Mouse (Mus musculus) ES-Bruce4 (cell line): ENCODE measurements around the gene Dync1li1. TPM values are rescaled to one million over a fixed set of nuclear protein-coding genes. Genes with fewer than 3 reads are reported as not detected.
"Not testable (repeated sequence)": the region's sequence is repeated elsewhere in the genome, so short reads cannot be mapped to it uniquely, and the experiment has no call there.

Experiments used
- H3K27ac ChIP-seq: 2 replicates; pipeline ENCODE4 v1.5.1; 2012; ENCODE audit warnings: low read length, inconsistent platforms; ENCODE audit not compliant: insufficient read depth
- H3K27me3 ChIP-seq: 2 replicates; pipeline ENCODE4 v1.6.1; 2012; ENCODE audit warnings: mild to moderate bottlenecking, low read length, inconsistent platforms; ENCODE audit not compliant: control insufficient read depth, poor library complexity, insufficient read depth, severe bottlenecking
- H3K36me3 ChIP-seq: 2 replicates; pipeline ENCODE4 v1.6.1; 2012; ENCODE audit warnings: inconsistent platforms, mild to moderate bottlenecking, low read length, moderate library complexity; ENCODE audit not compliant: control insufficient read depth, poor library complexity, insufficient read depth, severe bottlenecking
- H3K4me1 ChIP-seq: one replicate; pipeline ENCODE4 v1.8.1; 2011; ENCODE audit warnings: low read length; ENCODE audit not compliant: control insufficient read depth, insufficient read depth
- H3K4me3 ChIP-seq: 2 replicates; pipeline ENCODE4 v1.5.1; 2011; ENCODE audit warnings: low read depth, mild to moderate bottlenecking, low read length
- H3K9ac ChIP-seq: 2 replicates; pipeline ENCODE4 v1.6.1; 2012; ENCODE audit warnings: low read depth, mild to moderate bottlenecking, inconsistent platforms; ENCODE audit not compliant: poor library complexity, severe bottlenecking
- H3K9me3 ChIP-seq: replicated peaks from 2 replicates; pipeline ENCODE4 v1.6.1; 2012; ENCODE audit warnings: mild to moderate bottlenecking, low read length, inconsistent platforms; ENCODE audit not compliant: control insufficient read depth, poor library complexity, insufficient read depth, severe bottlenecking
- CTCF ChIP-seq: IDR thresholded peaks from one replicate; pipeline ENCODE4 v1.8.1; 2011; ENCODE audit warnings: low read depth, low read length
- EP300 ChIP-seq: IDR thresholded peaks from 2 replicates; pipeline ENCODE4 v1.6.1; 2011; ENCODE audit warnings: low read depth, low read length; ENCODE audit not compliant: insufficient read depth
- POLR2A ChIP-seq: IDR thresholded peaks from one replicate; pipeline ENCODE4 v1.8.1; 2011; ENCODE audit warnings: low read length; ENCODE audit not compliant: insufficient read depth
- polyA plus RNA-seq: library from polyadenylated mRNA; stranded (reverse); fragments of >200 nt; gene quantifications from 2 replicates; pipeline ENCODE4 v1.2.4, GENCODE M21; 2011; ENCODE audit warnings: low read depth; ENCODE audit not compliant: missing spikeins, insufficient read depth, insufficient read length

Gene Dync1li1
- polyA plus RNA-seq, 1 experiment: 73.8 TPM

GRCm38 (mm10) chr9:114691112-114691511 lies 2.5 kb downstream of the Dync1li1 start:
- peaks cover 10% of the 10 kb centered on the region for H3K36me3 ChIP-seq
- no peak overlapping the region for H3K27ac ChIP-seq
- peaks cover 2% of the 10 kb centered on the region for H3K4me1 ChIP-seq
- H3K9ac ChIP-seq: no peak overlapping the region
- no peaks in the 10 kb centered on the region for H3K9me3 ChIP-seq
- no peaks in the 10 kb centered on the region for H3K27me3 ChIP-seq
- TF ChIP-seq POLR2A: no peak
- no peak for TF ChIP-seq EP300
- no peak for TF ChIP-seq CTCF
- no peak overlapping the region for H3K4me3 ChIP-seq

GRCm38 (mm10) chr9:114695662-114696061 lies 7.1 kb downstream of the Dync1li1 start:
- not testable (repeated sequence) for H3K9ac ChIP-seq, H3K9me3 ChIP-seq, H3K27ac ChIP-seq, H3K4me3 ChIP-seq, H3K27me3 ChIP-seq
- Histone ChIP-seq H3K36me3 (peaks cover 17% of the 10 kb centered on the region), H3K4me1 (peaks cover 11% of the 10 kb centered on the region)

GRCm38 (mm10) chr9:114697072-114697471 lies 8.5 kb downstream of the Dync1li1 start:
- H3K4me3 ChIP-seq: no peak overlapping the region
- H3K36me3 ChIP-seq: peaks cover 17% of the 10 kb centered on the region
- no peak overlapping the region for H3K9ac ChIP-seq
- H3K9me3 ChIP-seq: no peaks in the 10 kb centered on the region
- H3K27ac ChIP-seq: no peak overlapping the region
- no peaks in the 10 kb centered on the region for H3K27me3 ChIP-seq
- TF ChIP-seq CTCF: no peak
- H3K4me1 ChIP-seq: peaks cover 11% of the 10 kb centered on the region

GRCm38 (mm10) chr9:114697926-114698325 lies 9.3 kb downstream of the Dync1li1 start:
- H3K27ac ChIP-seq: no peak overlapping the region
- H3K36me3 ChIP-seq: peaks cover 11% of the 10 kb centered on the region
- H3K27me3 ChIP-seq: no peaks in the 10 kb centered on the region
- TF ChIP-seq EP300 (no peak), CTCF (no peak), POLR2A (no peak)
- H3K9ac ChIP-seq: no peak overlapping the region
- H3K4me3 ChIP-seq: no peak overlapping the region
- H3K4me1 ChIP-seq: peaks cover 11% of the 10 kb centered on the region
- no peaks in the 10 kb centered on the region for H3K9me3 ChIP-seq

- Histone ChIP-seq H3K36me3 (peaks cover 12% of the 10 kb centered on the region), H3K4me3 (no peak overlapping the region), H3K4me1 (peaks cover 11% of the 10 kb centered on the region), H3K27me3 (no peaks in the 10 kb centered on the region), H3K9me3 (no peaks in the 10 kb centered on the region), H3K9ac (no peak overlapping the region), H3K27ac (0 out of 2 replicates have a peak overlapping the region, but pooled peaks have one; percentile 4)
- no peak for TF ChIP-seq CTCF
- no peak for TF ChIP-seq POLR2A
- no peak for TF ChIP-seq EP300
Measured at GRCm38 (mm10) chr9:114699262-114699661, 10.7 kb downstream of the Dync1li1 start.

GRCm38 (mm10) chr9:114699882-114700665 lies 11.5 kb downstream of the Dync1li1 start:
- TF ChIP-seq CTCF (peak; percentile 15), EP300 (no peak), POLR2A (no peak)
- peaks cover 10% of the 10 kb centered on the region for H3K4me1 ChIP-seq
- H3K36me3 ChIP-seq: peaks cover 16% of the 10 kb centered on the region
- H3K27me3 ChIP-seq: no peaks in the 10 kb centered on the region
- no peaks in the 10 kb centered on the region; the same call in 1 of the 2 replicates for H3K9me3 ChIP-seq
- H3K4me3 ChIP-seq: no peak overlapping the region
- 0 out of 2 replicates have a peak overlapping the region, but pooled peaks have one; percentile 26 for H3K27ac ChIP-seq
- H3K9ac ChIP-seq: no peak overlapping the region
